Comparison of ENCODE assay signal across 8 mouse cellular contexts in genomic region chr14:98169421-98170076, GRCm38 (mm10). TPM values are rescaled to one million over a fixed set of nuclear protein-coding genes. Genes with fewer than 3 reads are reported as not detected.
A peak's percentile ranks its signal among the peaks of the same experiment; 100 is the strongest.
DNase-seq lines count a peak whose midpoint lies in the region; ATAC-seq lines count a peak whose summit lies in the region.

Gene Dach1, minus strand, starts transcription at chr14:98169765.

- peaks cover 2% of the 10 kb centered on the region; the same call in 1 of the 2 replicates for H3K4me1 ChIP-seq in heart, embryonic 11.5 days (ENCODE audit: control insufficient read depth, insufficient read depth, low read length)
- peaks cover 6% of the 10 kb centered on the region; the same call in 1 of the 2 replicates for H3K4me1 ChIP-seq in kidney, embryonic 14.5 days (ENCODE audit: control insufficient read depth, insufficient read depth, low read length)
- H3K4me1 ChIP-seq in liver, embryonic 15.5 days (replicated peaks) = 0 out of 2 replicates have a peak, but pooled peaks cover 6% of the 10 kb centered on the region
- H3K4me1 ChIP-seq in neural tube, embryonic 11.5 days (ENCODE audit: control insufficient read depth, insufficient read depth, low read length) = peaks cover 14% of the 10 kb centered on the region

- peak within 1 kb of the TSS; percentile 81 for H3K4me2 ChIP-seq in heart, embryonic 11.5 days
- H3K4me2 ChIP-seq in kidney, embryonic 14.5 days (replicated peaks; ENCODE audit: low read depth, low read length) = peak within 1 kb of the TSS; percentile 58
- peak within 1 kb of the TSS; percentile 71 for H3K4me2 ChIP-seq in liver, embryonic 15.5 days
- H3K4me2 ChIP-seq in neural tube, embryonic 11.5 days (ENCODE audit: low read depth) = peak within 1 kb of the TSS; percentile 45

- no peaks in the 10 kb centered on the region for H3K9me3 ChIP-seq in heart, embryonic 11.5 days (replicated peaks; ENCODE audit: control insufficient read depth, low read length)
- H3K9me3 ChIP-seq in kidney, embryonic 14.5 days (ENCODE audit: control insufficient read depth, low read length) = no peaks in the 10 kb centered on the region
- H3K9me3 ChIP-seq in liver, embryonic 15.5 days (replicated peaks) = no peaks in the 10 kb centered on the region
- H3K9me3 ChIP-seq in neural tube, embryonic 11.5 days (ENCODE audit: control insufficient read depth, low read length) = no peaks in the 10 kb centered on the region

- peak within 1 kb of the TSS; percentile 75 for H3K4me3 ChIP-seq in heart, embryonic 11.5 days (ENCODE audit: low read depth, low read length)
- H3K4me3 ChIP-seq in kidney, embryonic 14.5 days (ENCODE audit: low read length) = peak within 1 kb of the TSS; percentile 85
- H3K4me3 ChIP-seq in liver, embryonic 15.5 days (replicated peaks) = peak within 1 kb of the TSS; percentile 53
- peak within 1 kb of the TSS; percentile 55 for H3K4me3 ChIP-seq in neural tube, embryonic 11.5 days (ENCODE audit: low read depth, low read length)

- peak; percentile 5 for DNase-seq in spleen, adult 12 weeks (ENCODE audit: low spot score)
- no peak for DNase-seq in spleen, adult 18-20 months
- peak; percentile 84 for DNase-seq in embryo, embryonic 9.5 days (ENCODE audit: extremely low spot score)
- DNase-seq in neural tube, embryonic 11.5 days (ENCODE audit: low spot score) = peak; percentile 80
- peak; percentile 18 for DNase-seq in urinary bladder, postnatal 25 days (ENCODE audit: low spot score)

- H3K27me3 ChIP-seq in heart, embryonic 11.5 days (ENCODE audit: control insufficient read depth, insufficient read depth, low read length) = no peaks in the 10 kb centered on the region
- peaks cover 3% of the 10 kb centered on the region; the same call in 1 of the 2 replicates for H3K27me3 ChIP-seq in kidney, embryonic 14.5 days (ENCODE audit: control insufficient read depth, insufficient read depth, low read length)
- H3K27me3 ChIP-seq in liver, embryonic 15.5 days = peaks cover 47% of the 10 kb centered on the region
- H3K27me3 ChIP-seq in neural tube, embryonic 11.5 days (ENCODE audit: control insufficient read depth, insufficient read depth, low read length) = no peaks in the 10 kb centered on the region

- WGBS in heart, embryonic 11.5 days (ENCODE audit: insufficient replicate concordance) = under 1% methylated on average over 31 of the region's 32 CpGs
- WGBS in kidney, embryonic 14.5 days = under 1% methylated on average over 32 of the region's 32 CpGs
- under 1% methylated on average over 30 of the region's 32 CpGs for WGBS in liver, embryonic 15.5 days (ENCODE audit: insufficient replicate concordance)
- WGBS in neural tube, embryonic 11.5 days = 0% methylated on average over 30 of the region's 32 CpGs

- H3K9ac ChIP-seq in heart, embryonic 11.5 days (ENCODE audit: low read depth, low read length) = peak within 1 kb of the TSS; percentile 79
- peak within 1 kb of the TSS; percentile 89 for H3K9ac ChIP-seq in kidney, embryonic 14.5 days (ENCODE audit: low read depth, low read length)
- H3K9ac ChIP-seq in liver, embryonic 15.5 days = no peak within 1 kb of the TSS
- H3K9ac ChIP-seq in neural tube, embryonic 11.5 days (ENCODE audit: low read length) = peak within 1 kb of the TSS; percentile 92

- peak within 1 kb of the TSS; percentile 78 for H3K27ac ChIP-seq in heart, embryonic 11.5 days (ENCODE audit: low read depth, low read length)
- H3K27ac ChIP-seq in kidney, embryonic 14.5 days (ENCODE audit: low read depth, low read length) = peak within 1 kb of the TSS; percentile 96
- no peak within 1 kb of the TSS for H3K27ac ChIP-seq in liver, embryonic 15.5 days (replicated peaks)
- H3K27ac ChIP-seq in neural tube, embryonic 11.5 days (ENCODE audit: low read depth, low read length) = peak within 1 kb of the TSS; percentile 67

- ATAC-seq in heart, embryonic 11.5 days (replicated peaks; ENCODE audit: insufficient number of reproducible peaks, low FRiP score, low TSS enrichment) = peak; percentile 62
- ATAC-seq in kidney, embryonic 14.5 days (ENCODE audit: low FRiP score, low TSS enrichment) = peak; percentile 89
- peak; percentile 26; the same call in 1 of the 2 replicates for ATAC-seq in liver, embryonic 15.5 days (ENCODE audit: insufficient read depth)
- peak; percentile 60 for ATAC-seq in neural tube, embryonic 11.5 days (ENCODE audit: insufficient read depth, low FRiP score, low TSS enrichment)

- H3K36me3 ChIP-seq in heart, embryonic 11.5 days (ENCODE audit: control insufficient read depth, insufficient read depth, low read length) = no peaks in the 10 kb centered on the region
- H3K36me3 ChIP-seq in kidney, embryonic 14.5 days (ENCODE audit: control insufficient read depth, insufficient read depth, low read length) = no peaks in the 10 kb centered on the region
- no peaks in the 10 kb centered on the region for H3K36me3 ChIP-seq in liver, embryonic 15.5 days (replicated peaks)
- no peaks in the 10 kb centered on the region for H3K36me3 ChIP-seq in neural tube, embryonic 11.5 days (ENCODE audit: control insufficient read depth, insufficient read depth, low read length)

RNA-seq across cellular contexts. Expression of gene Dach1, which starts in this region (rescaled TPM):
- polyA plus RNA-seq in heart, embryonic 11.5 days (2014; fragmentation: Nextera tagmentation; extraction: Ambion mirVana) = 3.1 and 3.8 TPM in 2 replicates
- 28.3 and 39.3 TPM in 2 replicates for polyA plus RNA-seq in kidney, embryonic 14.5 days (2014; fragmentation: Nextera tagmentation; extraction: Ambion mirVana)
- 0.23 and 0.25 TPM in 2 replicates for polyA plus RNA-seq in liver, embryonic 15.5 days (2015; fragmentation: Nextera tagmentation; extraction: Ambion mirVana)
- 19.6 and 21.8 TPM in 2 replicates for polyA plus RNA-seq in neural tube, embryonic 11.5 days (2014; fragmentation: Nextera tagmentation; extraction: Ambion mirVana)

Comparison
In these comparisons a context has a peak if more than half of its experiments do, and no peak if none do; other contexts are left out.
1. DNase-seq: peak in spleen, adult 12 weeks (single experiment), embryo, embryonic 9.5 days (single experiment), neural tube, embryonic 11.5 days (single experiment) and urinary bladder, postnatal 25 days (single experiment); none in spleen, adult 18-20 months (0 of 2).
2. Peak in ATAC-seq, H3K4me3 ChIP-seq and H3K4me2 ChIP-seq in liver, embryonic 15.5 days; RNA of the gene not detected or under 1 TPM.
3. ATAC-seq: peak in every context shown above with its lines; median percentile 89 in kidney, embryonic 14.5 days; 62 in heart, embryonic 11.5 days; 60 in neural tube, embryonic 11.5 days; 26 in liver, embryonic 15.5 days.
4. Peak in every context shown above with its lines, with median percentiles within 50 percentile points of each other: H3K4me2 ChIP-seq and H3K4me3 ChIP-seq.